Comparison of ENCODE assay signal across 9 mouse cellular contexts in the genomic region with DNA sequence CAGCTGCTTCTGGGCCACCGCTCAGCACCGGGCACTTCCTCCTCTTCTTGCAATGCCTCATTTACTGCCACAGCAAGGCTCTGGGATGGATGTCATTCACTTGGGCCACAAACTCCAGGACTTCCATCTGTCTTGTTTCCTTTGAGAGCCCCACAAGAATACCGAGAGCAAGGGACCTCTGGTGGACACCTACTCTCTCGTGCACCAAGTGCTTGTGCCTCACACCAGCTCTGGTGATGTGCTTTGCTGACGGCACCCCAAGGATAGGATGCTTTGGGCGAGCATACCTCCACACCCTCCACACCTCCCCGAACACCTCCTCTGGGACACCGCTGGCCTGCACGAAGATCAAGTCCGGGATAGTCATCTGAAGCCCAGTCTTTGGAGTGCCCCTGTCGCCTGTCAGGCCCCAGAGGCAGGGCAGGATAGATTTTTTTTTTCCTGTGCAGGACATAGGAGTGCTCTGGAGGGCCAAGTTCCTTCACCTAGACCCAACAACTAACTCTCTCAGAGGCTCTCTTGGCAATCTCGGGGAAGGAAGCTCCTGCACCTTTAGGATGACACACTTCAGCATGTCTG. TPM values are rescaled to one million over a fixed set of nuclear protein-coding genes. Genes with fewer than 3 reads are reported as not detected.
DNase-seq lines count a peak whose midpoint lies in the region; ATAC-seq lines count a peak whose summit lies in the region.
"Had no signal": no experiment of that assay in that cellular context is flagged by ENCODE, and none has a peak within 500 bp of the region (broad histone marks: within the 10 kb centered on the region; RNA-seq: fewer than 3 reads in every experiment).

No protein-coding gene starts in this region.

- H3K27ac ChIP-seq in lung, embryonic 16.5 days (ENCODE audit: low read length) = no peak overlapping the region
- H3K27ac ChIP-seq in embryonic facial prominence, embryonic 12.5 days = no peak overlapping the region
- H3K27ac ChIP-seq in intestine, embryonic 15.5 days = no peak overlapping the region
- H3K27ac ChIP-seq: macrophage had no signal

- H3K9ac ChIP-seq in lung, embryonic 16.5 days (ENCODE audit: low read length) = peak overlapping the region; percentile 58; the same call in 1 of the 2 replicates
- peak overlapping the region; percentile 55 for H3K9ac ChIP-seq in embryonic facial prominence, embryonic 12.5 days
- H3K9ac ChIP-seq in intestine, embryonic 15.5 days = peak overlapping the region; percentile 44; the same call in 1 of the 2 replicates

- no peaks in the 10 kb centered on the region for H3K4me1 ChIP-seq in lung, embryonic 16.5 days (replicated peaks; ENCODE audit: control insufficient read depth, insufficient read depth, low read length)
- no peaks in the 10 kb centered on the region for H3K4me1 ChIP-seq in embryonic facial prominence, embryonic 12.5 days
- H3K4me1 ChIP-seq in intestine, embryonic 15.5 days (replicated peaks) = no peaks in the 10 kb centered on the region

- H3K4me3 ChIP-seq in lung, embryonic 16.5 days (ENCODE audit: low read length) = peak overlapping the region; percentile 53
- H3K4me3 ChIP-seq in embryonic facial prominence, embryonic 12.5 days = peak overlapping the region; percentile 53
- peak overlapping the region; percentile 53 for H3K4me3 ChIP-seq in intestine, embryonic 15.5 days (replicated peaks)

- no peaks in the 10 kb centered on the region for H3K9me3 ChIP-seq in lung, embryonic 16.5 days (ENCODE audit: control insufficient read depth, low read length)
- no peaks in the 10 kb centered on the region for H3K9me3 ChIP-seq in embryonic facial prominence, embryonic 12.5 days
- no peaks in the 10 kb centered on the region for H3K9me3 ChIP-seq in intestine, embryonic 15.5 days

- WGBS in lung, embryonic 16.5 days = 40% methylated on average over 12 of the region's 12 CpGs
- WGBS in embryonic facial prominence, embryonic 12.5 days = 48% methylated on average over 12 of the region's 12 CpGs
- 54% methylated on average over 12 of the region's 12 CpGs for WGBS in intestine, embryonic 15.5 days

- no peak for DNase-seq in lung, adult 18-20 months
- peak; percentile 2 for DNase-seq in retina, embryonic 14.5 days (ENCODE audit: low spot score)
- DNase-seq in ovary, postnatal 10 days (ENCODE audit: low spot score) = no peak
- DNase-seq in spleen, adult 18-20 months = no peak
- DNase-seq in gastrocnemius, postnatal 25 days = no peak

- no peaks in the 10 kb centered on the region for H3K36me3 ChIP-seq in lung, embryonic 16.5 days (ENCODE audit: control insufficient read depth, insufficient read depth, low read length)
- no peaks in the 10 kb centered on the region for H3K36me3 ChIP-seq in embryonic facial prominence, embryonic 12.5 days
- no peaks in the 10 kb centered on the region for H3K36me3 ChIP-seq in intestine, embryonic 15.5 days

- peak overlapping the region; percentile 64 for H3K4me2 ChIP-seq in lung, embryonic 16.5 days (ENCODE audit: low read depth, low read length)
- H3K4me2 ChIP-seq in embryonic facial prominence, embryonic 12.5 days (replicated peaks) = peak overlapping the region; percentile 63
- peak overlapping the region; percentile 76 for H3K4me2 ChIP-seq in intestine, embryonic 15.5 days (replicated peaks)

- no peaks in the 10 kb centered on the region; the same call in 1 of the 2 replicates for H3K27me3 ChIP-seq in lung, embryonic 16.5 days (ENCODE audit: control insufficient read depth, insufficient read depth, low read depth, low read length)
- H3K27me3 ChIP-seq in embryonic facial prominence, embryonic 12.5 days = peaks cover 24% of the 10 kb centered on the region
- H3K27me3 ChIP-seq in intestine, embryonic 15.5 days (replicated peaks) = peaks cover 9% of the 10 kb centered on the region

- ATAC-seq in lung, embryonic 16.5 days (ENCODE audit: low read depth) = no peak
- ATAC-seq in embryonic facial prominence, embryonic 12.5 days (ENCODE audit: insufficient number of reproducible peaks, insufficient read depth, low FRiP score, low TSS enrichment) = no peak
- no peak for ATAC-seq in intestine, embryonic 15.5 days

RNA-seq across cellular contexts. Expression of gene 1700018G05Rik, which starts 4.9 kb away (rescaled TPM):
- not detected in 2 replicates for polyA plus RNA-seq in lung, embryonic 16.5 days (2015; fragmentation: Nextera tagmentation; extraction: Ambion mirVana)
- polyA plus RNA-seq in embryonic facial prominence, embryonic 12.5 days (2016; fragmentation: Nextera tagmentation; extraction: Ambion mirVana) = not detected in 2 replicates
- not detected in 2 replicates for polyA plus RNA-seq in intestine, embryonic 15.5 days (2015; fragmentation: Nextera tagmentation; extraction: Ambion mirVana)
- total RNA-seq in gastrocnemius, postnatal 25 days (2021) = not detected
- polyA plus RNA-seq: macrophage had no signal

RNA-seq across cellular contexts. Expression of gene 1700011M02Rik, which starts 24.4 kb away (rescaled TPM):
- not detected in 2 replicates for polyA plus RNA-seq in lung, embryonic 16.5 days (2015; fragmentation: Nextera tagmentation; extraction: Ambion mirVana)
- polyA plus RNA-seq in embryonic facial prominence, embryonic 12.5 days (2016; fragmentation: Nextera tagmentation; extraction: Ambion mirVana) = not detected in 2 replicates
- polyA plus RNA-seq in intestine, embryonic 15.5 days (2015; fragmentation: Nextera tagmentation; extraction: Ambion mirVana) = not detected in 2 replicates
- total RNA-seq in gastrocnemius, postnatal 25 days (2021) = not detected
- polyA plus RNA-seq: macrophage had no signal

RNA-seq across cellular contexts. Expression of gene Dmrtc1a, which starts 24.6 kb away (rescaled TPM):
- 0.59 and 0.87 TPM in 2 replicates for polyA plus RNA-seq in lung, embryonic 16.5 days (2015; fragmentation: Nextera tagmentation; extraction: Ambion mirVana)
- polyA plus RNA-seq in embryonic facial prominence, embryonic 12.5 days (2016; fragmentation: Nextera tagmentation; extraction: Ambion mirVana) = 0.90 and 0.96 TPM in 2 replicates
- polyA plus RNA-seq in intestine, embryonic 15.5 days (2015; fragmentation: Nextera tagmentation; extraction: Ambion mirVana) = 0.72 and 0.96 TPM in 2 replicates
- not detected for total RNA-seq in gastrocnemius, postnatal 25 days (2021)
- polyA plus RNA-seq: macrophage had no signal
